Mouse (Mus musculus): Measurements from ENCODE around the gene Tfap2e.

The Tfap2e gene

DNA sequence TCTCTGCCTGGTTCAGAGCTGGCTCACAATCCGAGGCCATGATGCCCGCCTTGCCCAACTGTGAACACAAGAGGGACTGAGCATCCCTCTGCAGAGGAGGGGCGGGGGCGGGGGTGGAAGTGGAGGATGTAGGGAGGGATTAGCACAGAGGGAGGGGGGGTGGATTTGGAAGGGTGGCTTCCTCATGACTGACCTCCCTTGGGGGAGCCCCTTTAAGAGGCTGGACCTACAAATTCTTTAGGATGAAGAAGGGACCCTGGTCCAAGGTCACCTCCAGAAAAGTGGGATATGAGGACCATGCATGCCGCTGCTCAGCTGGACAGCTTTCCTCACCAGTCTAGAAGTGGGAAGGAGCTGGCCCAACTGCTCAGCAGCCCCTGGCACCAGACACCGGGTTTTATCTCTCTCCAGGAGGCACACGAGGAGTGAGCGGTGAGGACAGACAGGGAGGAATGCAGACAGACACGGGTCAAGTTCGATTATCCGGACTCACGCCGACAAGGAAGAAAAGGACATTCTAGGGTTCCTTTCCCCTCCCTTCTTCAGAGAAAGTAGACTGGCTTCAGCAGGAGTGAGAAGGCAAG lies 16.1 kb upstream of the Tfap2e start:
- in situ Hi-C loops (cut with MboI, MseI): loop anchor here (10.0 kb wide), 1 partner anchor 697 kb away; the partner anchor contains the start of gene Oscp1

DNA sequence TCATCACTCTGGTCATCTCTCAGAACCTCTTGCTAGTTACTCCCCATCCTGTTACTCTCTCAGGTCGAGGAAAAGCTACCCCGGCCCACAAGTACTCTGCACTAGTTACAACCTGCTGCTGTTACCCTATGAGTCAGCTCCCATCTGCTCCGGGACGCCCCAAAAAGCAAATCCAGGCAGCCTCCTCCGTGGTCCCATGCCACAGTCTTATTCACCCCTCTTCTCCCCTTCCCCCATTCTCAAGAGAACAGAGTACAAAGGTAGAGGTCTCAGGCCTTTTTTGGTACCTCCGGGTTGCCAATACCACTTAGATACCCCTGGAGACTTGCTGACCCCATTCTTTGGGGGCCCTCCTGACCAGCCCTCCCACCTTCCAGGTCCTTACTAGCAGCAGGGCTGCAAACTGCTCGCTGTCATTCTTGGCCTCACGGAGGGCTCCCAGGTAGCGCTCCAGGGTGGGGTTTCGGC lies 15.6 kb upstream of the Tfap2e start:
- in situ Hi-C loops (cut with MboI, MseI): loop anchor here (10.0 kb wide), 1 partner anchor 697 kb away; the partner anchor contains the start of gene Oscp1

DNA sequence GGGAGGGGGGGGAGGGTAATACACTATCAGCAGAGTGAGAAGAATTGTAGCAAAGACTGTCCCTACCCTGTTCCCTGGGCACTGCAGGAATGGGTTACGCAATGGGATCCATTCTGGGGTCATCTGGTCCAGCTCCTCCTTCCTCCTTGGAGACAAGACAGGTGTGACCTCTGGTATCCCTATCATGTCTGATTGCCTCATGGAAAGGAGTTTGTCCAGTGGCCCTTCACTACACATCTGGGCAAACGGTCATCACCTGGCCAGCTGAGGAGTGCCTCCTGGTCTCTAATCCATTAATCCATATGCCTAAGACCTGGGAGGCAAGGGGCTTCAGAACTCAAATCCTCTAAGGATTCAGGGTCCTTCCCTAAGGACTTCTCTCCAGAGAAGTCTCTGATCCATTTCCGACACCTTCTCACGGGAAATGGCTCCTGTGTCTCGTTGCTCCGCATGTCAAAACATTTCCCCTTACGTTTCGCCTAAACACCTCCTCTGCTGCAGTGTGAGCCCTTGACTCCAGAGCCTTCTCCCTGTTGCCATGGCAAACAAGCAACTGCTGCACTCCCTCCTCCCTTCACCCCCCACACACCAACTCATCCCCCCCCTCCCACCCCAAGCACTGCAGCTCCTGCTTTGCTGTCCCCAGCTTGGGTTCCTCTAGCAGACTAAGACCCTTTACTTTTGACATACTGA lies 15.0 kb upstream of the Tfap2e start:
- in situ Hi-C loops (cut with MboI, MseI): loop anchor here (10.0 kb wide), 1 partner anchor 696 kb away; the partner anchor contains the start of gene Oscp1

DNA sequence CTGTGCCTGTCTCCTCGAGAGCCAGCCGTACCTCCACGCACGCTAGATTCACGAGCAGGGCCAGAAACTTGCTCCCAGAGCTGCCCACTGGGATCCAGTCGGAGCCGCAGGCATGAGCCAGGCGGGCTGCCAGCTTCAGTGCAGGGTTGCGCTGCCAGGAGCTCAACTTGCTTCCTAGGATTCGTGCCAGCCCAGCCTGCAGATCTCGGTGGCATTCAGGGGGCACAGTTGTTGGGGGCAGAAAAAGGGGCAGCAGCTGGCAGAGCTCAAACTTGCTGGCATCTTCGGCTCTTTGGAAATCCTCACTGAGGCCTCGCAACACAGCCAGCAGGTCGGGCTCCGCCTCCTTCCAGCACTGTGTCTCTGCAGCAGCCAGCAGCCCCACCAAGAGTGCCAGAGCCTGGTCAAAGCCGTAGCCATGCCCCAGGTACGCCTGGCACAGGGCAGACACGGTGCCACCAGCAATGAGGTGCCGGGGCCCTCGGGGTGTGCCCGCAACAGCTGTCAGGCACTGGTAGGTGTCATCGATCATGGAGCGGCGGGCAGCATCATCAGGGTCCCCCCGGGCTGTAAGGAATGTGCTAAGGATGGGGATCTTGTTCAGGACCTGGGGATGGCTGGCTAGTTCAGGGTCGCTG lies 14.1 kb upstream of the Tfap2e start:
- in situ Hi-C loops (cut with MboI, MseI): loop anchor here (10.0 kb wide), 1 partner anchor 695 kb away; the partner anchor contains the start of gene Oscp1

DNA sequence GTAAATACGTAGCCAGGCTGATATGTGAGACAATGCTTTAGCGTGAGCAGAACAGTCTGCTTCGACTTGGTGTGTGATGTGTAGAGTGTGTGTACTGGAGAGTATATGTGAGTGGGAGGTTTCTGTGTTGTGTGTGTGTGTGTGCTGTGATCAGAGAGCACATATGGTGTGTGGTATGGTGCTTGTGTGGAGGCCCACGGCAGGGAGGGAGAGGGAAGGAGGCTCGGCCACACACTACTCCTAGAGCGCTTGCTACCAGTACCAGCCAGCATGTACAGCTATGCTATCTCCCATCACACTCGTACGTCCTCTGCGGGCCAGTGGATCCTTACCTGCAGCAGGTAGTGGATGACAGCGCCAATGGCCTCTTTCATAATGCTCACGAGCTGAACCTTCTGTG lies 13.5 kb upstream of the Tfap2e start:
- in situ Hi-C loops (cut with MboI, MseI): loop anchor here (5.0 kb wide), 1 partner anchor 137 kb away; no protein-coding TSS in a partner anchor

DNA sequence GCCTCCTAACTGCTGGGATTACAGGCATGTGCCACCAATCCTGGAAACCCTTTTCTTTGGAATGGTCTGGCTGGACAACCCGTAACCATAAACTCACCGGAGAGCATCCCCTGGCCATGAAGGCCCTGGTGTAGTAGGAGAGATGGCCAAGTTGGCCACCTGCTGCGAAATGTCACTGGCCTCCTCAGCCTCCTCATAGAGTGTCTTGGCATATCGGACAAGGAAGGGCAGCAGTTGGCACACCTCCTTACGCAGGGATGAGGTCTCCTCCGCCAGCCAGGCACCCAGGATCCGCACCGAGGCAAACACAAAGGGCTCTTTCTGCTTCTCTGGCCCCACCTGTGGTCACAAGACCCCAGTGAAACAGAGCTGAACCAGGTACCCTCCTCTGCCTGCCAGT lies 12.3 kb upstream of the Tfap2e start:
- in situ Hi-C loops (cut with MboI, MseI): loop anchor here (5.0 kb wide), 1 partner anchor 136 kb away; no protein-coding TSS in a partner anchor

DNA sequence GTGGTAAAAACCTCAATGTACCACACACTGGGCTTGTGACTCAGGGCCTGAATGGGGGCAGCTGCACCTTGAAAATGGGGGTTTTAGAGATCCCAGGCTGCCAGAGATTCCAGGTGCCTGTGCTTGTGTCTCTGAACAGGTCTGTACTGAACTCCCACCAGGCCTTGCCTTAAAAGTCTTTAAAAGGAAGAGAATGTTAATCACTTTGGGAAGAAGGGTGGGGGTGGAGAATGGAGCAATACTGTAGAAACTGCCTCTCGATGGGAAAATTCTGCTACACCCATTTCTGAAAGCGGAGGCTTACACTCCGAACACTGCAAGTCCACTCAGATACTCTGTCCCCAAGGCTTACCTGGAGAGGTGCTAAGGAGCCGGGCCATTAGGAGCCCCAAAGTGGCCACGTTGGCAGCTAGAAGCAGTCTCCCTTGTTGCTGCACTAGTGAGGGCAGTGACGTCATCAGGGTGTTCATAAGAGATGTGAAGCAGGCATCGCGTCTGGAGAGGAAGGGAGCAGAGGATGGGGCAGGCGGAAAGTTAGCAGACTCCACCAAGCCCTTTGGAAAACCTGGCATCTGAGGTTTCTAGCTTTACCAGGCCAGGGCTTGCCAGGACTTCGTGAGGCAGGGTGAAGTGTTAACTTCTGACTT lies 10.3 kb upstream of the Tfap2e start:
- in situ Hi-C loops (cut with MboI, MseI): loop anchor here (5.0 kb wide), 1 partner anchor 134 kb away; no protein-coding TSS in a partner anchor

DNA sequence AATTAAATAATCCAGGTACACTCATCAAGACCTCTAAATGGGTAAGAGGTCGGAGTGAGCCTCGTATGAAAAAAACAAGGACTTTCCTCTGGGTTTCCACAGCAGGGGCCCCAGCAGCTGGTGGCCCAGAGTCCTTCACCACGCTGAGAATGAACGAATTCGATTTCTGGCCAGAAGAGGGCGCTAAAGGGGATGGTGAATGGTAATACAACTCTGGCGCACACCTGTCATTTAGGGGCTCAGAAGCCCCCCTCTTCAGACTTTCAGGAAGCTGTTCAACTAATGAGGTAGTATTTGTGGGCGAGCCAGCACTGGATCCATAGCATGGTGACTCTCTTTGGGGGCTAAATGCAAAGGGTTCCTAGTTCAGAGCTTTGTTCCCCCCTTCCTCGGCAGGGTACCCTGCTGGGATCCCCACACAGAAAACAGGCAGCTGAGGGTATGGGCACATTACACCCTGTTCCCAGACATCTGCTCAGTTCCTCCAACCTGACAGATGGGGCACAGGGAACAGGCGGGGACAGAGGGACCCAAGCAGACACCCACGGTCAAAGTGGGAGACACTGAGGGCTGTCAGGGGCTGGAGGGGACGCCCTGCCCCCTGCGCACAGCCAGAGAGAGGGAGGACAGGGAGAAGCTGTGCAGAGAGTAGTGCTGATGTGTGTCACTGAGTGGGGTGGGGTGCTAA lies 9.6 kb upstream of the Tfap2e start:
- in situ Hi-C loops (cut with MboI, MseI): loop anchor here (5.0 kb wide), 1 partner anchor 133 kb away; no protein-coding TSS in a partner anchor

DNA sequence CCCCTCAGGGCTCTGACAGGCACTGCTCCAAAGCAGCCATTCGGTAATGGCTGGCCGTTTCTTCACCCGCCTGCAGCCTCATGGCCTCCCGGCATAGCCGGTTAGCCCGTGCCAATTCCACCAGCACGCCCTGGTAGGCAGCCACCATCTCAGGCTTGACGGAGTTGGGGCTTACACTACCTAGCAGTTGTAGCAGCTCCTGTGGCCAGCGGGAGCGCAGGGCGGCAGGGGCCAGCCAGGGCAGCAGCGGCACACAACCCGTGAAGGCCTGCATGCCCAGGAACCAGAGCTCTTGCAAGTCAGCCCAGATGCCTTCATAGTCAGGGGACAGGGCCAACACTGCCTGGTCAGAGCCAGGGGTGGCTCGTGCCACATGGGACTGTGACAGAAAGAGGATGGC lies 8.8 kb upstream of the Tfap2e start:
- in situ Hi-C loops (cut with MboI, MseI): loop anchor here (5.0 kb wide), 1 partner anchor 133 kb away; no protein-coding TSS in a partner anchor

DNA sequence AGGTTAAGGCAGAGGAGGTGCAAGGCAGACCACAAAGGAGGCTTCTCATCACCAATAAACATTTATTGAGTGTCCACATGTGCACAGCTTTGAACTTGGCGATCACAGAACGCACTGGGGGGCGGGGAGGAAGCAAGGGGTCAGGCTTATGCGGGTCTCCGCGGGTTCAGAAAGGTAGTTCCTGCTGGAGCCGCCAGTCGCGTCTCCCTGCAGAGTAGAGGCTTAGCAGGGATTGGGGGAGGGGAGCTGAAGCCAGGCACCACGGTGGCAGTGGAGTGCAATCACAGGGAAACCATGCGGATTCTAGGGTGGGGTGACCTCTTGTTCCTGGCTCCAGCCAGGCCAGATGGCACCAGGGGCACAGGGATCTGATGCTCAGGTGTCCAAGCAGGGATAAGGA lies 7.7 kb upstream of the Tfap2e start:
- in situ Hi-C loops (cut with MboI, MseI): no loop called here

DNA sequence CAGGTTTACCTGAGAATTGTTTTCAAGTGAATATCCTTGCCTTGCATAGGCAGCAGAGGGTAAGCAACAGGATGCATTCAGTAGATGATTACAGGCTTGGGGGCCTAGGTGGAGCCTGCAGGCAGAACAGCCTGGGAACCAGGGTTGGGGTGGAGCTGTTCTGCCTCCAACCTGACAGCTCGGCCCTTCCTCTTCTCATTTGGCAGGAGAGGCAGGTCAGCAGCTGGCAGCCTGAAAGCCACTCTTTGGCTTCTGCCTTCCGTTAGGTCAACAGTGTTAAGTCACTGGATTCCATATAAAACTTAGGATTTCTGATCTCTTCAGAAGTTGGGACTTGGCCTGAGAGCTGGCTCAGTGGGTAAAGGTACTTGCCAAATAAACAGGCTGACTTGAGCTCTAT lies 6.9 kb upstream of the Tfap2e start:
- in situ Hi-C loops (cut with MboI, MseI): no loop called here

DNA sequence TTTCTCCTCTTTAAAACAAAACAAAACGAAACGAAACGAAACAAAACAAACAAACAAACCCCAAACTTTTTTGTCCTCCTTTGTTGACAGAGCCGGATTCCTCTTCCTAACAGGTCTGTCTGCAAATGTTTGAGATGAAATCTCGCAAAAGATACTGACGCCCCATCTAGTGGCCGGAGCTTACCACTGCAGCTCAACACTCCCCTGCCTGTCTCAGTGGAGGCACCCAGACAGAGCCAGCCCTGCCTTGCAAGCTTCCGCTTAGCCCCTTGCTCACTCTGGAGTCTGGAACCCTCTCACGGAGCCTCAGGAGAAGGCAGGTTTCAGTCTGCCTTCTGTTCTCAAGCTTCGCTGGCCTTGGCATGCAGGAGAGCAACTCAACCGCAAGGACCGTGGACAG lies 5.4 kb upstream of the Tfap2e start:
- in situ Hi-C loops (cut with MboI, MseI): no loop called here

DNA sequence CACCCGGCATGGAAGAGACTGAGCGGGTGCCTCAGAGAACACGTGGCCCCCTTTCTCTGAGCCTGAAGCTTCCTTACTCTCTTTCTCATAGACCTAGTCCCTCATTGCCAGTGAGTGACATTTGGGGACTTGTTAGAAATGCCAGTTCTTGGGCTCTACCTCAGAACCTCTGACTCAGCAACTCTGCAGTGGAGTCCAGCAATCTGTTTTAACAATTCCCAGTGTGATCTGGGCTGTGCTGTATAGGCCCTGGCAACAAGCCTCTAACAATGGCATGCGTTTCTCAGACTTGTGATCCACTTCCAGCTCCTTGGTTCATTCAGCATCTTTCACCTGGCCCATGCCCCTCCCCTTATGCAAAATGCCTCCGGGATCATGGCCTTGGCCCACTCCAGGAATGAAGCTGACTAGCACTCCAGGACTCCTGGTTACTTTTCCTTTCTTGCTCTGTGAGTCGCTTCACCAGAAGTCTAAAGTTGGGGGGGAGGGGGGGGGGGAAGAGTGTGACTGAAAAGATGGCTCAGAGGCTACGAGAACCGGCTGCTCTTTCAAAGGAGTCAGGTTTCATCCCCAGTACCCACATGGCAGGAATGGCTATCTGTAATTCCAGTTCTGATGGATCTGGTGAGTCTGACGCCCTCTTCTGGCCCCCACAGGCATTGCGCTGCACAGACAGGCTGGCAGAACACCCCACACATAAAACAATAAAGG lies 4.1 kb upstream of the Tfap2e start:
- in situ Hi-C loops (cut with MboI, MseI): no loop called here

DNA sequence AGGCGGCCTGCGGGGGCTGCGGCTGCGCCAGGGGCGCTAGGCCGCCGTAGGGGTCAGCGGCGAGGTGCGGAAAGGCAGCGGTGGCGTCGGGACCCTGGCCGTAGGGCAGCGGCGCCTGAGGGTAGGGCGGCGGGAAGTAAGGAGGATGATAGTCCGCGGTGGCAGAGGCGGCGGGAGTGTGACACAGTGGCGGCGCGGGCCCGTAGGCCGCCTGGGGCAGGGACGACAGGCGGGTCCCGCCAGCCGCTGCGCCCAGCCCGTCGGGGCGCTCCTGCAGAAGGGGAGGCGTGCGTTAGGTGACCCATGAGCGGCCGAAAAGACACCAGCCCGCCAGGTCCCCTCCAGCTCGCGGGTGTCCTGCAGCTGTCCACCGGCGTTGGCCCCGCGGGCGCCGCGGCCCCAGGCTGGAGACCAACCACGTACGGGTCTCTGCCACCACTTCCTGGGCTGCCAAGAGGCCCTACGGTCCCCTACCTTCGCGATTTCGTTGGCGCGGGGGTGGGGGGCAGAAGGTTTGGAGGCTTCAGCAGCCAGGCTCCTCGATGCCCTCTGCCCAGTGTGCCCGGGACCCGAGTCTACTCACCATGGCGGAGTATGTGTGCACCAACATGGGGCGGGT lies 549 bp downstream of the Tfap2e start:
- in situ Hi-C loops (cut with MboI, MseI): no loop called here

DNA sequence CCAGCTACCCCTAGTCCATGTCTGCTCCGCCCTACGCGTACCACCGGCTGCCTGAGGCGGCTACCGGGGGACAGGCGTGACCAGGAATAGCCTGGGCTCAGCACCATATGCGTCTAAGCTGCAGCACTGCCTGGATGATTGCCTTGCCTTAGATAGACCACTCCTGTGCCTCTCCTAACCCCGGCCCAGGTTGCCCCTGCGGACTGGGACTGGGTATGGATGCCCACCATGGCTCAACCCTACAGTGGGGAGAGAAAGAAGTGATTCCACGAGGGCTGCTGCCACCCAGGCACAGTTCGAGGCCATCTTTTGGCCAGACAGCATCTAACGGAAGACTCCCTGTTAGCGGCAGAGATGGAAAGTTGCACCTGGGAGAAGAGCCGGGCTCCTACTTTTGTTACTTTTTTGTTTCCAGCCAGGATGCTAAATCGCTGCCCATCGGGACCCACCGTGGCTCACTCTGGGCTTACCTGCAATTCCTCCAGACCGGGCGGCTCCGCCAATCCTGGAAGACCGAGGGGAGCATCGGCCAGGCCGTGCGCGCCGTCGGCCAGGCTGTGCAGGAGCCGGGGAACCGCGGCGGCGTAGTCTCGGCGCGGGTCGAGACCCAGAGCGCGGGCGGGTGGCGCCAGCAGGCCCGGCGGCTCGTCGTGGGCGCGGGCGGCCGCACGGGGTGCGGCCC lies 1.2 kb downstream of the Tfap2e start:
- in situ Hi-C loops (cut with MboI, MseI): no loop called here

DNA sequence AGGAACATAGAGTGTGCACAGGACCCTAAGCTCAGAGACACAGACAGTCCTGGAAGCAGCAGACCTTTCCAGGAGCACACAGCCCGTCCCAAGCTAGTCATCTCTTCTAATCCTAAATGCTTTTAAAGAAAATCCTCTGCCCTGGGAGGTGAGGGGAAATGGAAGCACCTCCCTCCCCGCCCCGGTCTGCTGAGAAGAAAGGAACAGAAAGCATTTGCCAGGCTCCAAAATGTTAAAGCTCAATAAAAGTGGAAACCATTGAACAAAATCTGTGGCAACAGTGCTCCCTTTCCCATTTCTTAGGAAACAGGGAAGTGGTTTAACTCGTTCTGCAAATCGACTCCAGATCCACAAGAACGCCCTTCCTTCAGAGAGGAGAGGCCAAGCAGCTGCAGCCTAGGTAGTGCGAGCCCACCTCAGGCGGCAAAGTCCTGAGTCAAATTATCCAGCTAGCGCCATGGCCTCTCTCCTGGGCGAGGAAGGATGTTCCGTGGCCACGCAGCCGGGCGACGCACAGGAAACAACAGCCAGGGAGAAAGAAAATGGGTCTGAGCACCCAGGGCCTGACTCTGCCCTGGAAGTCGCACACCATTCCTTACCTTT lies 1.9 kb downstream of the Tfap2e start:
- in situ Hi-C loops (cut with MboI, MseI): no loop called here

DNA sequence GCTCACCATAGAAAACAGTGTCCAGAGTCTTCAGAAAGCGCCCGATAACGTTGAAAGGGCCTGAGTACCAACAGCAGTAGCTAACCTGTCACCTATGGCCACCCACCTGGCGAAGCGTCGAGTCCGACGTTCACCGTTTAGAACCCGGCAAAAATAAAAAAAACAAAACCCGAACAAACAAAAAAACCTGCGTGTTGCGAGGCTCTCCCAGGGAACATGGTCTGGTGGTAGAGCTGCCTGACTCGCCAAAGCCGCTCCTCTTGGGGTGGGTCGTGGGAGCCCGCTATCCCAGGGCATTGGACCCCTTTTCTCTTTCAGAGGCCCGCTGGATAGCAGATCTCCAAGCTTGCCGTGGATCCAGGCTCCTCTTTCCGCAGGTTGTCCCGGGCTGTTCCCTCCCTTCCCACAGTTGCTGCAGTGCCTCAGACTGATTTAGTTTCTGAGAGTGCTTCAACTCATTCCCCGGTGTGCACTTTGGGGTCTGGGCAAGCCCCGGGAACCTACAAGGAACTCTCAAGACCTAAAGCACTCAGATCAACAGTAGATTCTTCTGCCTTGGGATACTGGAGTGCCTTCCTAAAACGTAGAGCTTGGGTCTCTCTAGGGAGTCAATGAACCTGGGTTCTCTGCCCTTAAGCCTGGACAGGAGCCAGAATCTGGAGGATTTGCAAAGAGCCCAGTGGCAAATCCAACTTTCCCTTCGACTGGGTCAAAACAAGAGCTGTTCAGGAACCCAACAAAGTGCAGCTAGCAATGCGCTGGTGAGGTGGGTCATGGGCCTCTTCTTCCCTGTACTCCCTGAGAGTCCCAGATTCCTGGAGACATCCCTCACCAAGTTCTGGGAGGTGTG lies 3.3 kb downstream of the Tfap2e start:
- in situ Hi-C loops (cut with MboI, MseI): no loop called here

DNA sequence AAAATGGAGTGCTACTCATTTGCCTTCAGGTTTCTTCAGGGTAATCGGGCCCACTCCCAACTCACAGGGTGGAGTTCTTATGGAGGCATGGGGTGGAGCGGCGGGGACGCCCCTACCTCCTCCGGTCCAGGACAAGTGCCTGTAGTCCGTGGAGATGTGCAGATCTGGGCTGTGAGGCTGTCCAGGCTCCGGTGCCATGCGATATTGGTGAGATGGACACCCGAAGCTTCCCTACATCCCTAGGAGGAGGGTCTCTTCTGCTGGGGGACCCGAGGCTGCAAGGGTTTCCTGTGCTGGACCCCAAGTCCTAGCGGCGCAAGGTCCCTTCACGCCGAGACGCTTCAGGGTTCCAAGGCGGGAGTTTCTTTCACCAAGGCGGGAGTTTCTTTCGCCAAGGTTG lies 3.9 kb downstream of the Tfap2e start:
- in situ Hi-C loops (cut with MboI, MseI): no loop called here

All from regulatory T cell (primary cell).